Mouse (Mus musculus) CH12.LX (cell line): ENCODE data around the gene Pspn.

ENCODE experiments used
- CTCF ChIP-seq, 2 experiments: IDR thresholded peaks in 1 of 2; conservative IDR thresholded peaks in 1 of 2; 2 replicates each; pipeline ENCODE4 v1.5.1; 2011 to 2012; ENCODE audit warnings: low read depth in 2 of 2, low read length in 2 of 2, improper control_type of control experiment in 1 of 2, inconsistent platforms in 1 of 2, mild to moderate bottlenecking in 1 of 2, moderate library complexity in 1 of 2
- ELF1 ChIP-seq: IDR thresholded peaks from 2 replicates; pipeline ENCODE4 v1.6.1; 2014; ENCODE audit warnings: low read depth, mild to moderate bottlenecking, inconsistent platforms, low read length, improper control_type of control experiment
- EP300 ChIP-seq: IDR thresholded peaks from 2 replicates; pipeline ENCODE4 v1.6.1; 2011; ENCODE audit warnings: low read length, improper control_type of control experiment
- POLR2A ChIP-seq: IDR thresholded peaks from 2 replicates; pipeline ENCODE4 v1.6.1; 2011; ENCODE audit warnings: low read depth, mild to moderate bottlenecking, improper control_type of control experiment, low read length
- SIN3A ChIP-seq: IDR thresholded peaks from 2 replicates; pipeline ENCODE4 v1.6.1; 2012; ENCODE audit warnings: low read length, improper control_type of control experiment, inconsistent platforms

- no peak for TF ChIP-seq EP300
- peak; percentile 6; the same call in 1 of the 2 replicates for TF ChIP-seq POLR2A
- no peak for TF ChIP-seq SIN3A
- TF ChIP-seq CTCF (conservative IDR thresholded peaks at IDR 0.05 in 1 of 2, IDR thresholded peaks at IDR 0.05 in 1 of 2; ENCODE audit: low read depth in 2 of 2, low read length in 2 of 2), result no peak
- no peak for TF ChIP-seq ELF1
Observed at GRCm38 (mm10) chr17:57019693-57020092, 19.9 kb upstream of the Pspn start.
